Comparison of ENCODE assay signal across 20 mouse cellular contexts in the genomic region with DNA sequence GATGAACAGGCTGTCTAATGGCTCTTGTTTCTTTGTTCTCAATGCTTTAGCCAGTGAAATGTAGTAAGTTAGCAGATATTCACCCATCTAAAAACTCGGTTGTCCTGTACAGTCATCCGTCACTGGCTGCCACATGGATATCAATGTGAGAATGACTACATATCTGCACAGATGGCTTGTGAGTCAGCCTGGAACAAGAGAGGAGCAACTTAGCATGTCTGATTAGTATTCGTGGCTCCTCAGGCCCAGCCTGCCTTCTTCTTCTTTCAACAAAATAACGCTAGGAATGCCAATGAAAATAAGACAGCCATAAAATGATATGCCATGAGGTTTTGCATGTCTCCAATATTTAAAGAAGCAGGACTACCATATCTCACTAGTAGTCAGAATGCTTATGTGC.
DNase-seq lines count a peak whose midpoint lies in the region; ATAC-seq lines count a peak whose summit lies in the region.
"Had no signal": no experiment of that assay in that cellular context is flagged by ENCODE, and none has a peak within 500 bp of the region (broad histone marks: within the 10 kb centered on the region; RNA-seq: fewer than 3 reads in every experiment).

No protein-coding gene starts in this region.

- no peak overlapping the region for H3K9ac ChIP-seq in forebrain, embryonic 15.5 days (replicated peaks)
- no peak overlapping the region for H3K9ac ChIP-seq in forebrain, embryonic 12.5 days
- H3K9ac ChIP-seq: hindbrain, embryonic 13.5 days; limb, embryonic 15.5 days; liver, postnatal 0 days; midbrain, embryonic 15.5 days had no signal

- 0 out of 2 replicates have a peak overlapping the region, but pooled peaks have one; percentile 11 for H3K27ac ChIP-seq in forebrain, embryonic 15.5 days (replicated peaks)
- H3K27ac ChIP-seq in forebrain, embryonic 12.5 days, result no peak overlapping the region
- H3K27ac ChIP-seq: hindbrain, embryonic 13.5 days; limb, embryonic 15.5 days; midbrain, embryonic 15.5 days had no signal

- ATAC-seq in forebrain, embryonic 15.5 days (replicated peaks), result peak; percentile 72
- no peak for ATAC-seq in forebrain, embryonic 12.5 days (ENCODE audit: low FRiP score)
- ATAC-seq: intestine, embryonic 16.5 days; liver, postnatal 0 days; midbrain, embryonic 15.5 days had no signal

- DNase-seq in left cerebral cortex, adult 18-20 months (ENCODE audit: low spot score in 2 of 2), result peak; percentile 70 to 81
- no peak for DNase-seq in left cerebral cortex, postnatal 10 days (ENCODE audit: extremely low spot score in 1 of 2, low spot score in 2 of 2)
- DNase-seq in layer of hippocampus, adult 9-10 months (ENCODE audit: low spot score), result peak; percentile 57
- DNase-seq in right cerebral cortex, postnatal 36 days (ENCODE audit: low spot score in 2 of 2), result peak; percentile 53 to 78
- DNase-seq in B cell, adult 2 months, result no peak
- DNase-seq in thymus, postnatal 0 days (ENCODE audit: low spot score), result no peak
- DNase-seq: adrenal gland, adult 8-10 months; cerebellum, adult 11-12 months; cerebellum, postnatal 36 days; heart, postnatal 10 days; liver, postnatal 0 days; lung, postnatal 14 days; thymus, postnatal 25 days had no signal

- intact Hi-C loops in left cerebral cortex, postnatal 10 days (cut with DNase I), result no loop called here

- H3K4me2 ChIP-seq in forebrain, embryonic 15.5 days (replicated peaks), result no peak overlapping the region
- H3K4me2 ChIP-seq in forebrain, embryonic 12.5 days, result no peak overlapping the region
- H3K4me2 ChIP-seq: hindbrain, embryonic 13.5 days; limb, embryonic 15.5 days; midbrain, embryonic 15.5 days had no signal

- H3K4me1 ChIP-seq in forebrain, embryonic 15.5 days, result no peaks in the 10 kb centered on the region
- no peaks in the 10 kb centered on the region for H3K4me1 ChIP-seq in forebrain, embryonic 12.5 days
- H3K4me1 ChIP-seq: hindbrain, embryonic 13.5 days; megakaryocyte, embryonic 14.5 days; midbrain, embryonic 15.5 days had no signal

- H3K27me3 ChIP-seq in forebrain, embryonic 15.5 days, result no peaks in the 10 kb centered on the region
- no peaks in the 10 kb centered on the region for H3K27me3 ChIP-seq in forebrain, embryonic 12.5 days
- H3K27me3 ChIP-seq: hindbrain, embryonic 13.5 days; limb, embryonic 15.5 days; megakaryocyte, embryonic 14.5 days; midbrain, embryonic 15.5 days had no signal

- H3K9me3 ChIP-seq in forebrain, embryonic 15.5 days, result no peaks in the 10 kb centered on the region
- H3K9me3 ChIP-seq in forebrain, embryonic 12.5 days, result no peaks in the 10 kb centered on the region
- H3K9me3 ChIP-seq: hindbrain, embryonic 13.5 days; limb, embryonic 15.5 days; megakaryocyte, embryonic 14.5 days; midbrain, embryonic 15.5 days had no signal

- H3K36me3 ChIP-seq in forebrain, embryonic 15.5 days, result no peaks in the 10 kb centered on the region
- no peaks in the 10 kb centered on the region for H3K36me3 ChIP-seq in forebrain, embryonic 12.5 days (replicated peaks)
- H3K36me3 ChIP-seq: hindbrain, embryonic 13.5 days; limb, embryonic 15.5 days; midbrain, embryonic 15.5 days had no signal

- H3K4me3 ChIP-seq in forebrain, embryonic 15.5 days, result no peak overlapping the region
- no peak overlapping the region for H3K4me3 ChIP-seq in forebrain, embryonic 12.5 days (replicated peaks)
- H3K4me3 ChIP-seq: hindbrain, embryonic 13.5 days; limb, embryonic 15.5 days; megakaryocyte, embryonic 14.5 days; midbrain, embryonic 15.5 days had no signal

- WGBS in forebrain, embryonic 15.5 days, result 67% methylated on average over 4 of the region's 4 CpGs
- WGBS in forebrain, embryonic 12.5 days, result 90% methylated on average over 4 of the region's 4 CpGs

Comparison
In these comparisons a context has a peak if more than half of its experiments do, and no peak if none do; other contexts are left out.
1. DNase-seq: peak in left cerebral cortex, adult 18-20 months (2 of 2), layer of hippocampus, adult 9-10 months (single experiment) and right cerebral cortex, postnatal 36 days (2 of 2); none in left cerebral cortex, postnatal 10 days (0 of 2), B cell, adult 2 months (0 of 2) and thymus, postnatal 0 days (single experiment).